Mouse (Mus musculus): ENCODE results near the gene Ctcf.
A peak's percentile ranks its signal among the peaks of the same experiment; 100 is the strongest.
"Not testable (repeated sequence)": the region's sequence is repeated elsewhere in the genome, so short reads cannot be mapped to it uniquely, and the experiment has no call there.

Gene Ctcf

GRCm38 (mm10) chr8:105636018-105636962 is at the start of gene Ctcf:
Ctcf (plus strand) TSS chr8:105636568.
- DNase-seq, result peak; percentile 92

GRCm38 (mm10) chr8:105592431-105592830 is 43.9 kb upstream of the Ctcf start:
- no peak for DNase-seq

DNA sequence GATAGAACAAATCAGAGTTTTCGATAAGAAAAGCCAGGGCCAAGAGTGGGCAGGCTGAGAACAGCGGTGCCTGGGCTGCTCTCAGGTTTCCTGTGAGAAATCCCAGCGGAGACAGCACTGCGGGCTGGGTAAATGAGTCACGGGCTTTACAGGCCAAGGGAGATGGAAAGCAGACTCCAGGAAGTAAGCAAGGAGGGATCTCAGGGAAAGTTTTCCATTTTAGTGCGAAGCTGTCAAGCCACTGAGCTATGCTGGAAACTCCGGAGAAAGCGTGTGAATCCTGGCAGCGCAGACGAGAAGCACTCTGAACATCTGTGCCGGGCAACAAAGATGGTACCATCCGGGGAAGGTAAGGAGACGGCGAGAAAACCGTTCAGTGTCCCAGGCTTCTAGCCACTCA is 42.5 kb upstream of the Ctcf start:
- no peak for DNase-seq

DNA sequence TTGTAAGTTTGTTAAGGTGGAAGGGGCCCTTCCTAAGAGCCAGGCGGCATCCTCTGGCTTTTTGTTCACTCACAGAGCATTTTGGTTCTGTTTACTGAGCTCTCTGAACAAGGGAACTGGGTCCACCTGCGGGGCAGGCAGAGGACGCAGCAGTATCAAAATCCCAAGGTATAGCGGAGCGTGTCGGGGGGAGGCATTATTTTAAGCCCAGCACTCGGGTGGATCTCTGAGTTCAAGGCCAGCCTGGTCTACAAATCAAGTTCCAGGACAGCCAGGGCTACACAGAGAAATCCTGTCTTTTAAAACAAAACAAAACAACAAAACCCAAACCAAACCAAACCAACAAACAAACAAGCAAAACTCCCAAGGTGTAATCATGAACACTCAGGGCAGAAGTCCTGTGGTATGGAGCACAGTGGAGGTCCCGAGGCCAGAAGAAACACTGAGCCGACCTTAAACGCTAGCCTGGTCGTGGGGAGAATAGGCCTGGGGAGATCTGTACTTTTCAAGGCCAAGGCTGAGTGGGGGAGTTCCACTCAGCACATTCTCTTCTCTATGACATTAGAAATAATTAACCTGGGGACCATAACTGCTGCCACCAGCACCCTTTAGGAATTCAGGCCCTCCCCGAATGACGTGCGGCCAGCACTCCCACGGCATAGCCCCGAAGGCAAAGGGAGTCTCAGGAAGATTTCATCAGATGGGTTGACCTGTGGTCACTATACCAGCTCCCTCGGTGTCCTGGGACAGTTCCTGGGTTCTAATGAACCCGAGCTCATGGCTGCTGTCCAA is 41.7 kb upstream of the Ctcf start:
- no peak for DNase-seq

- peak; percentile 69 for DNase-seq
Observed at GRCm38 (mm10) chr8:105596362-105597034, 39.9 kb upstream of the Ctcf start.

- no peak for DNase-seq
Observed at GRCm38 (mm10) chr8:105598777-105599176, 37.6 kb upstream of the Ctcf start.

GRCm38 (mm10) chr8:105601301-105601700 is 35.1 kb upstream of the Ctcf start:
- DNase-seq, result no peak

- DNase-seq, result not testable (repeated sequence)
Observed at GRCm38 (mm10) chr8:105602540-105602939, 33.8 kb upstream of the Ctcf start.

DNA sequence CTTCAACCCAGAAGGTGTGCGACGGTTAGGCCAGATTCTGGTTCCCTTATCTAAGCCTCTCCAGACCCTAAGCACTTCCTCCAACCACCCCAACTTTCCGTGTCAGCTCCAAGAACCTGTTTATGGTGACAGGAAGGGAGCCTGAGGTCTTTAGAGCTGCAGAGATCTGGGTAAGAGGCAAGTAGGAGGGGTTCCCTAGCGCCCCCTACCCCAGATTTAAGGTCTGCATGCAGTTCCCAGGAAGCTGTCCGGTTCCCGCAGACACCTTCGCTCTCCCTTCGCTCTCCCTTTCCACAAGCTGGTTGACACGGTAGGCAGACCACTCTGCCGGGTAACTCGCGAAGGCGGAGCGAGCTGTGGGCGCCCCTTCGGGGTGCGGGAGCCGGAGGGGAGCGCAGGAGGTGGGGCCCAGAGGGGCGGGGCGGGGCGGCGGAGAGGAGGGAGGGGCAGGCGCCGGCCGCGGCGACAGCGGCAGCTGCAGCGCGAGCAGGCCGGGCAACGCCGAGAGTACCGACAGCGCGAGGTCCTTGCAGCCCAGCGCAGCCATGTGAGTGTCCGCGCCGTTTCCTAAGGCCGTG is 31.5 kb upstream of the Ctcf start, which contains the start of gene Ripor1:
Gene Ripor1, plus strand, starts transcription at position 452 of the 578 bp plus-strand sequence.
- peak; percentile 64 for DNase-seq

- DNase-seq, result peak; percentile 51
Observed at GRCm38 (mm10) chr8:105605491-105606188, 30.7 kb upstream of the Ctcf start.

DNA sequence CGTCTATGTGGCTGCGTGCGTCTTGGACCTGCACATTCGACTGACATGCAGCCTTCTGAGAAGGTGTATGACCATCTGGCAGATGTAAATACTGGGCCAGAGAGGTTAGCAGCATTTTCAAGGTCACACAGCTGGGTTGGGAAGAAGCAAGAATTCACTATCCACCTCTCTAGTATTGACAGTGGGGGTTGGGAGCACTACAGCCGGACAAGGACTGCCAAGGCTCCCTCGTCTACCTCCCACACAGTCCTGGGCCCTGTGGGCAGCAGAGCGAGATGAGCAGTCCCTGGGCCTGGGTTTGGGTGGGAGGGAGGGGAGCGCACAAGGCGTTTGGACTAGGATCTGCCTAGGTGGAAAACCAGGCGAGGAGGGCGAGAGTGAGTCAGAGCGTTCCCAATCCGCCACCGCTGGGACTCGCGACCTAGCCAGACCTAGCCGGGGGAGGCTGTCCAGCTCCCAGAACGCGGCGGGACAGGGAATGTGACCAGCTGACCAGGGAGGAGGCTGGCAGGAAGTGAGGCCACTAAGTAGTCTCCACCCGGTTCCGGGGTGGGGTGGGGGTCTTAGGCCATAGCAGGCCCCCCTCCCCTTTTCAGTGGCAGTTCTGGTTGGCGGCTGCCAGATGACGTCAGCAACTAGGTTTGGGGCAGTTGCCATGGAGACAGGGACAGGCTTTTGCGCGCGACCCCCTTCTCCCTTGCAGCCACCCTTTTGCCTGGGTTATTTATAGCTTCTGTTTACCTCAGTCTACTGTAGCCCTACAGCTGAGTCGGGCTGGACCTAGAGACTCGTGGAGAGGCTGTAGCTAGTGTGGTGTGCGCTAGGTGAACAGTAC is 30.0 kb upstream of the Ctcf start:
- peak; percentile 73 for DNase-seq

GRCm38 (mm10) chr8:105607062-105607461 is 29.3 kb upstream of the Ctcf start:
- DNase-seq, result no peak

- peak; percentile 45 for DNase-seq
Observed at GRCm38 (mm10) chr8:105607684-105608083, 28.7 kb upstream of the Ctcf start.

- DNase-seq, result no peak
Observed at GRCm38 (mm10) chr8:105609355-105609754, 27.0 kb upstream of the Ctcf start.

DNA sequence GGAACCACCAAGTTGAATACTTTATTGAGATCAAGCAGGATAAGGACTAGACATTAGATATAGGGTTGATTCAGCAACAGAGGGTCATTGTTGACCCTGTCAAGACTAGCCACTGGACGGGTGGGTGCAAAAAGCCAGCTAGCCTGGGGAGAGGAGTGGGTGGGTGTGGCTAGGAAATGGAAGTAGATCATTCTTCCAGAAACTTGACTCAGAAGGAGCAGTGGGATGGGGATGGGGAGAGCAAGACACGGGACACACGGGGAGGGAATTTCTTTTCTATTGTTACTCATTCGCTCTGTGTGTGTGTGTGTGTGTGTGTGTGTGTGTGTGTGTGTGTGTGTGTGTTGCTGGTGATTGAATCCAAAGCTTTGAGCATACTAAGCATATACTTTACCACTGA is 26.6 kb upstream of the Ctcf start:
- no peak for DNase-seq

GRCm38 (mm10) chr8:105611836-105612235 is 24.5 kb upstream of the Ctcf start:
- DNase-seq, result no peak

DNA sequence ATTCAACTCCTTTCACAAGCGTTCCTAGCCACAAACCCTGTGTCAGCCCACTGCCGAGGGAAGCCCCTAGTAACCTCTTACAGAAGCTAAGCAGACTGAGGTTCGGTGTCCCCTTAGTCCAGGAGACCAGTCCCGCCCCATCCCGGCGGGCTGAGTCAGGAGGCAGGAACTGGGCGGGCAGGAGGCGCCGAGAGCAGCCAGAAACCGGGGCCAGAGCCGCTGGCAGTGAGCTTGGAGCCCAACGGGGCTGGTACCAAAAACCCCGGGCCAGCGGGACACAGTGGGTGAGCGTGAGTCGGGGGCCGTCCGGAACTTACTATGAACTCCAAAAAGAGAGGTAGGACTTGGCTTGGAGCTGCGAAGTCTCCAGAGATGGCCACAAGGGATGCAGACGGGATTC is 23.3 kb upstream of the Ctcf start:
- no peak for DNase-seq

DNA sequence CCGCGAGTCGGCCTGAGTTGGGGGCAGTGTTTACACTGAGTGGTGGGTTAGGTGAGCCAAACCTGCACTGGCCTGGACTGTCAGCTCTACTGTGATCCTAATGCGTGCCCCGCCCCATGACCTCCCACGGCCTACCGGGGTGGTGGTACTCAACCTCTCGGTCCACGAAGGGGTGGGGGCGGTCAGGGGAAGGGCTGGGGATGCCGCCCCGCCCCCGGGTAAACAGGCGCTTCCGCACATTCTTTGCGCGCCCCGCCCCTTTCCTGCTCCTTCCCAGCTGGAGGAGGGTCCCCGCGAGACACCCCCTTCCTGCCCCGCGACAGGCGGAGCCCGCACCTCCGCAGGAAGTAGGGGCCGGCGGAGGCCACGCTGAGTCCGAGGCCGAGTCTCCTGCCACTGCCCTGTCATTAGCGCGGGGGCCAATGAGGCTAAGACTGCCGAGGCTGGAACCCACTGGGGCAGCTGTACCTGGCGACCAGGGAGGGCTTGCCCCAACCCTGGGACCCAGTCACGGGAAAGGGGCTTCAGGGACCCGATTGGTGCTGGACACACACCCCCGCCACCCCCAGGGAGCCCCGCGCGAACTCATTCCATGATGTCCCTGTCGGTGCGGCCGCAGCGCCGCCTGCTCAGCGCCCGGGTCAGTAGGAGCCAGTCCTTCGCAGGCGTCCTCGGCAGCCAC is 22.4 kb upstream of the Ctcf start:
- DNase-seq, result no peak

GRCm38 (mm10) chr8:105615942-105616341 is 20.4 kb upstream of the Ctcf start:
- DNase-seq, result no peak

DNA sequence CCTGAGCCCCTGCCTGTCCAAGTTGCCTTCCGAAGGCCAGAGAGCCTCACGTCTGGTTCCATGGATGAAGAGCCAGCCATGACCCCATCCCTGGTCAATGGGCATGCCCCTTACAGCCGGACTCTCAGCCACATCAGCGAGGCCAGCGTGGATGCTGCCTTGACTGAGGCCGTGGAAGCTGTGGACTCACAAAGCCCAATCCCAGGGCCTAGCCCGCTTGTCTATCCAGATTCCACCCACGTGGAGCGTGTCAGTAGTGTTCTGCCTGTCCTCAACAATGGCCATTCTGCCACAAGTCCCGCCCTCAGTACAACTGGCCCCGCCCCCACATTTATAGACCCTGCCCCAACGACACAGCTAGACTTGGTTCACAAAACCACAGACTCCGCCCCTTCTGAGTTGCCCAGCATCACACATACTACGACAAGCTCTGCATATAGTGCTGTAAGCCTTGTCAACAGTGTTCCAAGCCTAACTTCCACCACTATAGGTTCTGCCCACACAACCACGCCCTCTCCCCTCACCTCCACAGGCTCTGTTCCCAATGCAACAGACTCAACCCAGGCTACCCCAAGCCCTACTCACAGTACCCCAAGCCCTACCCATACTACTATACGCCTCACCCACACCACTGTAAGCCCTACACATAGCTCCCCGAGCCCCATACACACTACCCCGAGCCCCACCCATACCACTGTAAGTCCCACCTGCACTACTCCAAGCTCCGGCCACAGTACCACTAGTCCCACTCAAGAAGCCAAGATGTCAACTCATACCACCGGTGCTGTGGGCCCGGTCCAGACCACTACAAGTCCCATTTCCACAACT is 18.7 kb upstream of the Ctcf start:
- DNase-seq, result no peak
